Mouse (Mus musculus): Measurements from ENCODE around the gene Rnf141.

DNA sequence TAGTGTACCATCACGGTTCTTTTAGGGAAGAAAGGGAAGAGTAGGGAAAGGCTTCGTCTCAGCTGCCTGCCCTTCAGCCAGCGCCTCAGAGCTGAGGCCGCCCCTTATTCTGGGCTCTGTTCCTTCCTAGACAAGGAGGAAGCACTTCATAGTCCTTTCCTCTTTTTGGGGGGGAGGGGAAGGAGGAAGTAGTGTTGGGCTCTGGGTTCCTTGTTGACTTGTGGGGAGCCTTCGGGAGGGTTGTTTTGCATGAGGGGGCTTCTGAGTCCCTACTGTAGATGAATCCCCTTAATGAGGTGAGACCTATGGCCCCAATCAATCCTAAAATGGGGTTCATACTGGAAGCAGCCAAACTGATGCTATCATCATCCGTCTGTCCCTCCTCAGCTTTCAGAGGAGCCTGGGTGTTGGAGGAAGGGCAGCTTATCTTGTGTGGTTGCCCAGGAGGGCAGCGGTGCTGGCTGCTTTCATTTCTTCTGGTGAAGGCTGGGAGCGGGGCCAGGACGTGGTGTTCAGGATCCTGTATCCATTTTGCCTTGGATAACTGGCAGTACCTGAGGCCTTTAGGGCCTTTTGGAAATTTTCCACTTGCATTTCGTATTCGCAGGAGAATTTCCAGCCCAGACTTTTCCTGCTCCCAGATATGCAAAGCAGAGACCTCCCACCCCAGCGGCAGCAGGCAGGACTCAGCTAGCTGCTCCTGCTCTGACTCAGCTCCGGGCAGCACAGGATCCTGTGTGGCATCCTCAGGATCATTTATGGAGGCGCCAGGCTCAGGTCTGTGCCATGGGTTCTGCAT, 70.9 kb downstream of the Rnf141 start:
- no peak for TF ChIP-seq CTCF (IDR thresholded peaks at IDR 0.05)
- no peak for TF ChIP-seq EP300 (IDR thresholded peaks at IDR 0.05)
